Mouse (Mus musculus) adrenal gland, adult 2 months (tissue): ENCODE data around the gene Glt8d1. TPM values are rescaled to one million over a fixed set of nuclear protein-coding genes. Genes with fewer than 3 reads are reported as not detected.

Source experiments
- polyA plus RNA-seq: library from polyadenylated mRNA; depleted of rRNA; stranded (reverse); fragments of >200 nt; gene quantifications from 2 replicates; pipeline ENCODE4 v1.2.3, GENCODE M21; 2012; rRNA removed
- total RNA-seq, 2 experiments: library from RNA; stranded (reverse); gene quantifications; 2 replicates each; pipeline ENCODE4 v1.2.3; 2021

Gene Glt8d1
- total and polyA plus RNA-seq, 3 experiments, result 17.7 to 50.7 (median 40.9) TPM

Other genes with a start within 250 kb of the Glt8d1 start
- 10 to 100 TPM; 16.0 to 24.6 TPM for gene Tmem110, start 175.8 kb upstream of the Glt8d1 start, total RNA-seq
- gene Tmem110, start 175.8 kb upstream of the Glt8d1 start, polyA plus RNA-seq, result 21.6 and 22.1 TPM in 2 replicates
- 1 to 10 TPM; 1.8 to 5.3 TPM for gene Mustn1, start 122.2 kb upstream of the Glt8d1 start, total RNA-seq
- 3.6 and 3.8 TPM in 2 replicates for gene Mustn1, start 122.2 kb upstream of the Glt8d1 start, polyA plus RNA-seq
- 10 to 100 TPM in 1 of 2 experiments, 1 to 10 TPM in 1; 6.2 to 12.7 TPM for gene Itih4, start 114.9 kb upstream of the Glt8d1 start, total RNA-seq
- 0.64 and 0.88 TPM in 2 replicates for gene Itih4, start 114.9 kb upstream of the Glt8d1 start, polyA plus RNA-seq
- gene Itih3, start 77.6 kb upstream of the Glt8d1 start, total RNA-seq, result 1 to 10 TPM in 1 of 2 experiments, under 1 TPM in 1; 0.97 to 2.5 TPM
- gene Itih3, start 77.6 kb upstream of the Glt8d1 start, polyA plus RNA-seq, result 0.18 and 0.19 TPM in 2 replicates
- gene Itih1, start 58.1 kb upstream of the Glt8d1 start, total RNA-seq, result 1 to 10 TPM in 1 of 2 experiments, not detected in 1; 2.2 TPM
- gene Itih1, start 58.1 kb upstream of the Glt8d1 start, polyA plus RNA-seq, result 0.37 TPM in 1 of 2 replicates, not detected in the other
- gene Nek4, start 50.0 kb upstream of the Glt8d1 start, total RNA-seq, result 10 to 100 TPM; 10.2 to 13.3 TPM
- 5.2 and 5.5 TPM in 2 replicates for gene Nek4, start 50.0 kb upstream of the Glt8d1 start, polyA plus RNA-seq
- gene Spcs1, start 272 bp downstream of the Glt8d1 start, total RNA-seq, result 100 to 1,000 TPM; 234 to 254 TPM
- gene Spcs1, start 272 bp downstream of the Glt8d1 start, polyA plus RNA-seq, result 60.5 and 69.4 TPM in 2 replicates
- gene Pbrm1, start 17.7 kb downstream of the Glt8d1 start, total RNA-seq, result 10 to 100 TPM; 45.7 to 48.9 TPM
- gene Pbrm1, start 17.7 kb downstream of the Glt8d1 start, polyA plus RNA-seq, result 9.3 and 9.7 TPM in 2 replicates
- 100 to 1,000 TPM in 1 of 2 experiments, 10 to 100 TPM in 1; 54.3 to 140 TPM for gene Gnl3, start 17.8 kb downstream of the Glt8d1 start, total RNA-seq
- gene Gnl3, start 17.8 kb downstream of the Glt8d1 start, polyA plus RNA-seq, result 5.8 and 8.3 TPM in 2 replicates
- 10 to 100 TPM; 71.2 to 84.4 TPM for gene Smim4, start 127.6 kb downstream of the Glt8d1 start, total RNA-seq
- gene Smim4, start 127.6 kb downstream of the Glt8d1 start, polyA plus RNA-seq, result 133 TPM in 2 replicates
- gene Nt5dc2, start 129.7 kb downstream of the Glt8d1 start, total RNA-seq, result 10 to 100 TPM; 22.5 to 33.3 TPM
- 107 and 124 TPM in 2 replicates for gene Nt5dc2, start 129.7 kb downstream of the Glt8d1 start, polyA plus RNA-seq
- 10 to 100 TPM; 55.8 to 67.6 TPM for gene Stab1, start 167.2 kb downstream of the Glt8d1 start, total RNA-seq
- gene Stab1, start 167.2 kb downstream of the Glt8d1 start, polyA plus RNA-seq, result 80.5 and 82.1 TPM in 2 replicates
- 1 to 10 TPM; 1.3 to 1.7 TPM for gene Tnnc1, start 206.9 kb downstream of the Glt8d1 start, total RNA-seq
- gene Tnnc1, start 206.9 kb downstream of the Glt8d1 start, polyA plus RNA-seq, result 0.36 TPM in 1 of 2 replicates, not detected in the other
- gene Nisch, start 215.5 kb downstream of the Glt8d1 start, total RNA-seq, result 100 to 1,000 TPM; 249 to 309 TPM
- gene Nisch, start 215.5 kb downstream of the Glt8d1 start, polyA plus RNA-seq, result 412 and 462 TPM in 2 replicates
- gene Sema3g, start 216.5 kb downstream of the Glt8d1 start, total RNA-seq, result 10 to 100 TPM in 1 of 2 experiments, 1 to 10 TPM in 1; 5.2 to 11.2 TPM
- 8.7 and 10.9 TPM in 2 replicates for gene Sema3g, start 216.5 kb downstream of the Glt8d1 start, polyA plus RNA-seq
- 1 to 10 TPM; 6.1 to 7.3 TPM for gene Phf7, start 249.9 kb downstream of the Glt8d1 start, total RNA-seq
- 4.6 and 4.8 TPM in 2 replicates for gene Phf7, start 249.9 kb downstream of the Glt8d1 start, polyA plus RNA-seq